Mouse (Mus musculus): ENCODE data around the gene Ccdc18. TPM values are rescaled to one million over a fixed set of nuclear protein-coding genes. Genes with fewer than 3 reads are reported as not detected.
"Not testable (repeated sequence)": the region's sequence is repeated elsewhere in the genome, so short reads cannot be mapped to it uniquely, and the experiment has no call there.

Gene Ccdc18
- polyA plus RNA-seq, 1 experiment from 2014 or later = 14.3 TPM

DNA sequence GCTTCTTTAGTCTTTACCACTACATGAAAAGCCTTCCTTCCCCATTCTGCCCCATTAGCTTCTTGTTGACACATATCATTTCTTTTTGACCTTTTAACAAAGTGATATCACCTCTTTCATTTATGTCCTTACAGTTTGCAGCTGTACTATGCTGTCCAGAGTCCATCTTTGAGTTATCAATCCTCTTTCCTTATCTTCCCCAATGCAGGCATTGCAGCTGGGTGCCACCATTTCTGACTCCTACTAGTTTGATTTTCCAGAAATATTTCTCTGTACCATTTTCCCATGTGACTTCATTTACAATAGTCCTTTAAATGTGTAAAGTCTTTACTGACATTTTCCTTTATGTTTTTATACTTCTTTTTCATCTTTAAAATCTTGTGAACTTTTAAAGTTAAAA, 134.3 kb downstream of the Ccdc18 start:
- Histone ChIP-seq H3K27me3 (no peaks in the 10 kb centered on the region), H3K4me2 (no peak overlapping the region), H3K36me3 (no peaks in the 10 kb centered on the region), H3K9me3 (no peaks in the 10 kb centered on the region), H3K27ac (no peak overlapping the region), H3K4me1 (peaks cover 16% of the 10 kb centered on the region), H3K9ac (no peak overlapping the region), H3K4me3 (no peak overlapping the region)
- ATAC-seq (ENCODE audit: borderline replicate concordance, extremely low read depth, low FRiP score, low TSS enrichment) = no peak

DNA sequence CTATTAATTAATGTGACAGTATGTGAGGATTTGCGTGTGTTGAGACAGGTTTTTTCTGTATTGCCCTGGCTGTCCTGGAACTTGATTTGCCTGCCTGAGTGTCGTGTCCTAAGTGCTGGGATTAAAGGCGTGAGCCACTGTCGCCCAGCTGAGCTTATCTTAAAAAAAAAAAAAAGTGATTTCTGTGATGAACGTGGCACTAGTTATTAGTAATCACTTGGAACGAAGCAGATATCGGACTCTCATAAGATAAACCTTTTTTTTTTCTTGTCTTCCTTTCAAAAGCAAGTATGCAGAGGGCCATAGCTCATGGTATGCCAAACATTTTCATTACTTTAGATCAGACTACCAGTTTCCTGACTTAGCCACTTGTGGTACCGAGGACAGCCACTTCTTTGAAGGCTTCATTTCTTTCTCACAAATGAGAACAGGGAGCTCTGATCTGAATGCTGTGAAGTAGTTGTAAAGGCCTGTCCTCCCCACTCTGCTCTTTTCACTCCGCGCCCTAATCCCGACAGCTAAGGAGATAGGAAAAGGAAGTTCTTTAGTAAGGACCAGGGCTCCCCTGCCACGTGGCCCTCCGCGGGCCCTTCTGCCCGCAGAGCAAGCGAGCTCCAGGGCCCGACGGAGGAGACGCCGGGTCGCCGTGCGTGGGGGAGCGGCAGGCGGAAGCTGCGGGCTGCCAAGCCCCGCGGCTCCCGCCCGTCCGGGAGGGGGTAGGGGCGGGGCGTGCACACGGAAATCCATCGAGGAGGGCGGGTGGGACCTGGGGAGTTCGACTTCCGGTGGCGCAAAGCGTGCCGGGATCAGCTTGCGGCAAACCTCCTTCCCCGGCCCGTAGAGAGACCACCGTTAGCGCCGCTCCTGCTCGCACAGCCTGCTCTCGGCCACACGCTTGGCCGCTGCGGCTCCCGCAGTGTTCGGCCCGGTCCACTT, 135.7 kb downstream of the Ccdc18 start, which contains the start of gene Dr1:
Gene Dr1 (plus strand): TSS at position 771 of the 936 bp plus-strand sequence.
- Histone ChIP-seq H3K4me3 (peak within 1 kb of the TSS; percentile 90), H3K4me2 (peak within 1 kb of the TSS; percentile 76), H3K4me1 (peaks cover 16% of the 10 kb centered on the region), H3K9ac (peak within 1 kb of the TSS; percentile 95), H3K27ac (peak within 1 kb of the TSS; percentile 95), H3K27me3 (no peaks in the 10 kb centered on the region), H3K9me3 (no peaks in the 10 kb centered on the region), H3K36me3 (0 out of 2 replicates have a peak, but pooled peaks cover 5% of the 10 kb centered on the region)
- 2% methylated on average over 55 of the region's 55 CpGs for WGBS
- peak; percentile 97 for ATAC-seq (ENCODE audit: borderline replicate concordance, extremely low read depth, low FRiP score, low TSS enrichment)

DNA sequence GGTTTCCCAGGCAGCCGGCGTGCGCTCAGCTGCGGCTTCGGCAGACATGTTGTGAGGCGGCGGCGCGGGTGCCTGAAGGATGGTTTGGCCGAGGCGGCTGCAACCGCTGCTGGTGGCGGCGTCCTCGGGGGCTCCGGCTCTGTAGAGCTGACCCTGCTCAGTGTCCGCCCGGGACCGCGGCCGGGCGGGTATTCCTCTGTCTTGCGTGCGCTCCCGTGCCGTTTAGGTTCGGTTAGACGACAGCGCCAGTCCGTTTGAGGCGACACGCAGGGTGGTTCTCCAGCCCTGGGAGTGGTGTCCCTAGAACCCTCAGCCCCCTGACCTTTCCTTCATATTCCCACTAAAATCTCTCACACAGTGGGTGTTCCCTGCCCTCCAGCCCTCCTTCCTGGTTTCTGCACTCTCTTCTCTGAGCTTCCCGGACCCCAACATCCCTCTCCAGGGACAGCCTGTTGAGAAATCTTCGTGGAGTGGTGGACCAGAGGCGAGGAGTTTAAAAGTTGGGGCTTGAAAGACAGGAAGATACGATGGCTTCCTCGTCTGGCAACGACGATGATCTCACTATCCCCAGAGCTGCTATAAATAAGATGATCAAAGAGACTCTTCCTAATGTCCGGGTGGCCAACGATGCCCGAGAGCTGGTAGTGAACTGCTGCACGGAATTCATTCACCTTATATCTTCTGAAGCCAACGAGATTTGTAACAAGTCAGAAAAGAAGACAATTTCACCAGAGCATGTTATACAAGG, 136.6 kb downstream of the Ccdc18 start:
- Histone ChIP-seq H3K27ac (peak overlapping the region; percentile 95), H3K36me3 (peaks cover 5% of the 10 kb centered on the region; the same call in 1 of the 2 replicates), H3K27me3 (no peaks in the 10 kb centered on the region), H3K4me2 (peak overlapping the region; percentile 76), H3K9me3 (no peaks in the 10 kb centered on the region), H3K4me1 (peaks cover 16% of the 10 kb centered on the region), H3K4me3 (peak overlapping the region; percentile 90), H3K9ac (peak overlapping the region; percentile 95)
- WGBS = under 1% methylated on average over 41 of the region's 44 CpGs
- peak; percentile 66 for ATAC-seq (ENCODE audit: borderline replicate concordance, extremely low read depth, low FRiP score, low TSS enrichment)

DNA sequence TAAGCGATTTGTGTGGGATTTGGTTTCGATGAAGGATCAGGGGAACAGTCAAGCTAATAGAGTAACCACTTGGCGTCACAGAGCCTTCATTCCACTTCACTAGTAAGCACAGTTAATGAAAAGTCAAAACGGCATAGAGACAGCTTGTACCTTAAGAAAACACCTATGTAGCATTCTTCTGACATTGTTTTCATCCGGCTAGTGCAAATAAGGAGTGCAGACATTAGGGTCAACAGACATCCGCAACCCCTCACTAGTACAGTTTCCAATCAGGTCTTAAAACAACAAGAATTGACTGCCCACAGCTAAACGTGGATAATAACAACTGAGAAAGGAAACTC, 137.1 kb downstream of the Ccdc18 start:
- no peaks in the 10 kb centered on the region for H3K27me3 ChIP-seq
- H3K4me1 ChIP-seq = peaks cover 16% of the 10 kb centered on the region
- no peaks in the 10 kb centered on the region for H3K9me3 ChIP-seq
- ATAC-seq (ENCODE audit: borderline replicate concordance, extremely low read depth, low FRiP score, low TSS enrichment) = no peak
- 4% methylated on average over 7 of the region's 7 CpGs for WGBS
- peak overlapping the region; percentile 90 for H3K4me3 ChIP-seq
- H3K27ac ChIP-seq = 0 out of 2 replicates have a peak overlapping the region, but pooled peaks have one; percentile 95
- H3K36me3 ChIP-seq = peaks cover 5% of the 10 kb centered on the region; the same call in 1 of the 2 replicates
- H3K4me2 ChIP-seq = peak overlapping the region; percentile 76
- peak overlapping the region; percentile 95 for H3K9ac ChIP-seq

DNA sequence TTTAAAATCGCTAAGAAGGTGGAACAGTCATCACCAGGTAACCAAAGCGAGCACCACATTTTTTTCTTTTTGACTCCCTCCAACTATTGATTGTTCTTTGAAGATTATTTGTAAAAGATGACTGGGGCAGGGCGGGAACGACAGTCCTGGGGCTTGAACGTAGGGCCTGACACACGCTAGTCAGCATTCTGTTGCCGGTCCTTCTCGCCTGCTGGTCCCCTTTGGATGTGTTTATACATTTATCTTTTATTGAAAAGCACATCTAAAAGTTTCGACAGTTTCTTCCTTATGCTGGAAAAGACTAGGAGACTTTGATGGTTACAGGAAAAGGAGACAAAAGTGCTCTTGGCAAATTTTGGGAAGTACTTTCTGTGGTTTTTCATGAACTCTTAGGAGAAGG, 137.7 kb downstream of the Ccdc18 start:
- Histone ChIP-seq H3K4me1 (peaks cover 16% of the 10 kb centered on the region), H3K36me3 (peaks cover 5% of the 10 kb centered on the region; the same call in 1 of the 2 replicates), H3K9ac (peak overlapping the region; percentile 95), H3K9me3 (no peaks in the 10 kb centered on the region), H3K4me3 (peak overlapping the region; percentile 90), H3K4me2 (peak overlapping the region; percentile 76), H3K27me3 (no peaks in the 10 kb centered on the region), H3K27ac (no peak overlapping the region)
- WGBS = 17% methylated on average over 9 of the region's 9 CpGs
- ATAC-seq (ENCODE audit: borderline replicate concordance, extremely low read depth, low FRiP score, low TSS enrichment) = no peak

DNA sequence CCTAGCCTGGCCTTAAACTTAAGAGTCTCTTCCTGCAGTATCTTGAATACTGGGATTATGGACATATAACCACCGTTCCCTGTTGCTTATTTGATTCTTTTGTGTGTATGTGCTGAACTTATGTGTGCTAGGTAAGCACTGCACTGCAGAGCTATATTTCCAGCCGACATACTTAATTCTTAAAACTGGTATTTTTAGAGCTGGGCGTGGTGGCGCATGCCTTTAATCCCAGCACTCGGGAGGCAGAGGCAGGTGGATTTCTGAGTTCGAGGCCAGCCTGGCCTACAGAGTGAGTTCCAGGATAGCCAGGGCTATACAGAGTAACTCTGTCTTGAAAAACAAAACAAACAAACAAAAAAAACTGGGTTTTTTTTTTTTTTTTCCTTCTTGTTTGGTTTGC, 138.7 kb downstream of the Ccdc18 start:
- not testable (repeated sequence) for ATAC-seq (ENCODE audit: borderline replicate concordance, extremely low read depth, low FRiP score, low TSS enrichment); H3K9ac ChIP-seq; H3K27me3 ChIP-seq; H3K27ac ChIP-seq; H3K9me3 ChIP-seq; H3K36me3 ChIP-seq
- Histone ChIP-seq H3K4me1 (peaks cover 16% of the 10 kb centered on the region), H3K4me2 (peak overlapping the region; percentile 76), H3K4me3 (peak overlapping the region; percentile 14; the same call in 1 of the 2 replicates)
- WGBS = 90% methylated on average over 6 of the region's 6 CpGs

Other genes with a start within 250 kb of the Ccdc18 start
- gene Rpl5, start 232.4 kb upstream of the Ccdc18 start, polyA plus RNA-seq (2015; fragmentation: Nextera tagmentation; extraction: Ambion mirVana) = 64.3 and 67.6 TPM in 2 replicates
- gene Fam69a, start 145.8 kb upstream of the Ccdc18 start, polyA plus RNA-seq (2015; fragmentation: Nextera tagmentation; extraction: Ambion mirVana) = 22.0 and 22.7 TPM in 2 replicates
- 92.0 and 108 TPM in 2 replicates for gene Mtf2, start 67.2 kb upstream of the Ccdc18 start, polyA plus RNA-seq (2015; fragmentation: Nextera tagmentation; extraction: Ambion mirVana)
- gene Tmed5, start 255 bp upstream of the Ccdc18 start, polyA plus RNA-seq (2015; fragmentation: Nextera tagmentation; extraction: Ambion mirVana) = 34.8 and 35.4 TPM in 2 replicates
- gene Dr1, start 136.0 kb downstream of the Ccdc18 start, polyA plus RNA-seq (2015; fragmentation: Nextera tagmentation; extraction: Ambion mirVana) = 42.7 and 44.7 TPM in 2 replicates
- gene Pigg, start 179.7 kb downstream of the Ccdc18 start, polyA plus RNA-seq (2015; fragmentation: Nextera tagmentation; extraction: Ambion mirVana) = 6.6 and 6.7 TPM in 2 replicates
- gene Gm42517, start 235.0 kb downstream of the Ccdc18 start, polyA plus RNA-seq (2015; fragmentation: Nextera tagmentation; extraction: Ambion mirVana) = not detected in 2 replicates